Mouse (Mus musculus): ENCODE data around the gene BC030870.

- TF ChIP-seq CTCF (IDR thresholded peaks at IDR 0.05; ENCODE audit: extremely low read depth, insufficient read length, insufficient replicate concordance, low read depth, low read length) (no peak), POLR2A (IDR thresholded peaks at IDR 0.05; ENCODE audit: low read depth, low read length) (no peak)
Observed at GRCm38 (mm10) chr8:65103632-65104031, 25.7 kb downstream of the BC030870 start.

Data from small intestine, adult 2 months (tissue).